Mouse (Mus musculus) testis, adult 10 weeks (tissue): ENCODE results near the gene Lcn2. TPM values are rescaled to one million over a fixed set of nuclear protein-coding genes. Genes with fewer than 3 reads are reported as not detected.

Experiments
- polyA plus RNA-seq: library from polyadenylated mRNA; stranded (reverse); fragments of 350-450 nt; fragmentation: Illumina TruSeq; extraction: RNeasy Lipid Tissue Mini Kit (QIAGEN cat#74804); gene quantifications from one replicate; pipeline ENCODE4 v1.2.3, GENCODE M21; 2014; ENCODE audit warnings: low read depth, low replicate concordance

Lcn2 gene
- polyA plus RNA-seq = 142 TPM

DNA sequence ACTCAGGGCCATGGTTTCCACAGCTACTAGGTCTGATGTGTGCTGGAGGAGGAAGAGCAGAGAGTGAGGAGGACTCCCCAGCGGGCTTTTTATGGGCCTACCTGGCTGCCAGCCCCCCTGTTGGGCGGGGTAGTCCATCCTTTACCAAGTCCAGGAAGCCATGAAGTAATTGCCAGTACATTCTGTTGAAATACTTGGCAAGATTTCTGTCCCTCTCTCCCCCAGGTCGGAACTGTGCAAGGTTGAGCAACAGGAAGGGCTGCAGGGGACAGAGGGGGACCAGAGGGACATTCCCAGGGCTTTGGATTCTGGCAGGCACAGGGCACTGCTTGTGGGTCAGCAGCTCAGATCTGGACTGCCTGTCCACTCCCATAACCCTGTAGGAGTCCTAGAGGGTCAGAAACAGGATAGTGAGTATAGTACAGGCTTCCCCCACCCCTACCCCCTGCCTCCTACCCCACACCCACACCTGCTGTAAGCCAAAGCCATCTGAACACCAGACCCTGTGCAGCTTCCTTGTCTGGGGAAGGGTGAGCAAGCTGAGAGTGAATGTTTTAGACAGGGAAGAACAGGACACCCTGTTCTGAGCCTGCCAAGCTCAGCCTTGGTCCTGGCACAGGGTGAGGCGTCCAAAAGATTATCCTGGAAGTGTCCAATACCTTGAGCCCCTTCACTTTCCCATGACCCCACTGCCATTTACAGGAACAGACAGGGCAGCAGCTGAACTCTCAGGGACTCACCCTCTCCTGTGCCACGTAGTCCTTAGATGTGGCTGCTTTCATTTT, at the start of gene Lcn2:
Lcn2 (minus strand) TSS at position 547 of the 785 bp plus-strand sequence.

DNA sequence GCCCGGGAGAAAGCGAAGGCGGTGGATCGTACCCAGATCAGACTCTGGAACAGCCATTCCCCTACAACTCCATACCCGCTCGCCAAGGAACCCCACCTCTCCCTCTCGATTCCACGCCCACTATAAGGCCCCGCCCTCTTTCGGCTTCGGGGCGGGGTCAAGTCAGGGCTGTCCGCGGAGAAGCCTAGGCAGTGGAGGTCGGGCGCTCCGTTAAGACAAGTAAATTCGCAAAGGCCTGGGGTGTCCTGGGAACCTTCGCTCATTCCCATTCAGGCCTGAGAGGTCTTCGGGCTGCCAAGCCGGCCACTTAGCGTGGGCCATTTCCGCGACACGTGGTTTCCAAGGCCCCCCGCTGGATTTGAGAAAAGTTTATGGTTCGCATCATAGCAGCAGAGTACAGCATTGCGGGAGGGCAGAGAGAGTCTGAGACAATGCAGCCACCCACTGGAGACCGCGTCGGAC, 7.5 kb upstream of the Lcn2 start, which contains the start of gene Ptges2:
Ptges2 (plus strand) TSS at position 413 of the 462 bp plus-strand sequence.

DNA sequence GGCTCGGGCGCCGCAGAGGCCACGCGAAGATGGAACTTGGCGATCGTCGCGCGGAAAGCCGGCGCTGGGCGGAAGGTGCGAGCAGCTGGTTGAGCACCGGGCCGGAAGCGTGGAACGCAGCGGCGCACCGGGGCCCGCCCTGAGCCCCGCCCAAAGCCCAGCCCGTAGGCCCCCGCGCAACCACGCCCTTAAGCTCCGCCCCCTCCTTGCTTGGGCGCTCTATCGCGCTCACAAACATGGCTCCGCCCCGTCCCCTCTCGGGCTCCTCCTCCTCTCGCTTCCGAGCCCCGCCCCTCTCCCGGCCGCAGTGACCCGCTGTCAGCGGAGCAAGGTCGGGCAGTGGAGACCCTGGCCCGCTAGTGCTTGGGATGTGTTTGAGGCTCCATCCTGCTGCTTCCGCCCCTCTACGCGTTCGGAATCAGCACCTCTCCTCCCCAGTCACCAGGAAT, 6.3 kb downstream of the Lcn2 start, which contains the start of gene 1110008P14Rik:
1110008P14Rik (minus strand) TSS at position 164 of the 449 bp plus-strand sequence.

DNA sequence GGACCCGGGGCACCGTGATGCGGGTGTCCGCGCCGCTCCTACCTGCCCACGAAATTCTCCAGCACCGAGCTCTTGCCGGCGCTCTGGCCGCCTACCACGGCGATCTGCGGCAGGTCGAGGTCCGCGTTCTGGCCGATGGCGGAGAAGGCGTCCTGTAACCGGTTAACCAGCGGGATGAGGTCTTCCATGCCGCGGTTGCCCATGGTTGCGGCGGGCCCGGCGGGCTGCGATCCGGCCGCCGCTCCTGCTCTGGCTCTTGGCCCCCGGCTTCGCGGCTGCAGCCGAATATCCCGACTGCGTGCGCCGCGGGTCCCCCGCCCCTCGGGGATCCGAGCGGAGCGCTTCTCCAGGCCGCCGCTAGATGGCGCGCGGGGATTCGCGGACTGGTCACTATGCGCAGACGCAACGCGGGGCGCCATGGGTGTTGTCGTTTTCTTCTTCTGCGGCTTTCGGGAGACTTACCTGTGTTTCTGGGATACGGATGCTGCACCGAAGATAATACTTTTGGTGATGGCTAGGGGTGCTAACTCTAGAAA, 35.0 kb downstream of the Lcn2 start, which contains the start of gene Dnm1:
Dnm1 (minus strand) TSS at position 332 of the 536 bp plus-strand sequence.

DNA sequence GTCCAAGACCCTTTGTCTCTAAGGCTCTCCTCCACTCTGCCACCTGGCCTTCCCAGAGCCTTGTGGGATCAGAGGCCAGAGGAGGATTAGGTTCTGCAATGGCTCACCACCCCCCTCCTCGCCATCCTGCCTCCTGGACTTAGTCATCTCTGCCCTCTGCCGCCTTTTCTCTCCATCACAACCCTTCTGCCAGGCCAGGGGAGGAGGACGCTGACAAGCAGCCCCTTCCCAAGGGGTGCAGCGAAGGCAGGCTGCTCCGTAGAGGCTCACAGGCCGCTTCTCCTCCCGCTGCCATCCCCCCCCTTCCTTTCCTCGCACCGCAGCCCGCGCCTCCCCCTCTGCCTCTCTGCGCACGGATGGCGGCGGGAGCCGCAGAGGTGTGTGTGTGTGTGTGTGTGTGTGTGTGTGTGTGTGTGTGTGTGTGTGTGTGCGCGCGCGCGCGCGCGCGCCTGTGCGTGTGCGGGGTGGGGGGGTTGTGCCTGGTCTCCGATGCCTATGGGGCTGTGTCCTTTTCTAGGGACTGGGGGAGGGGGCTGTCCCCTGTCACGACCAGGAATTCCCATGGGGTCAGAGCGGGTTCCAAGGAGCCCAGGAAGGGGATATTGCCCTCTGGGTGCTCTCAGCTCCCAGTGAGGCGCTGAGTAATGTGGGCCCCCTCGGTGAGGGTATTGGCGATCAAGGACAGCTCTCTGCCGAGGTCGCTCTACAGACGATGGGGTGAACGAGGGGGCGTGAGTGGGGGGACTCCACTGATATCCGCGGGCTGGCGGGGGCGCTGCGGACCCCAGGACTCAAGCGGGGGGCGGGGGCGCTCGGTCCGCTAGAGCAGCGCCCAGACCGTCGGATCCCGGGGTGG, 35.7 kb downstream of the Lcn2 start, which contains the start of gene Ciz1:
Ciz1 (plus strand) TSS at position 177 of the 856 bp plus-strand sequence.

Other genes with a start within 250 kb of the Lcn2 start
- 2.2 TPM for gene Prrc2b, start 237.2 kb downstream of the Lcn2 start, polyA plus RNA-seq
- 61.5 TPM for gene Pomt1, start 151.7 kb downstream of the Lcn2 start, polyA plus RNA-seq
- 2.6 TPM for gene Uck1, start 128.1 kb downstream of the Lcn2 start, polyA plus RNA-seq
- 19.5 TPM for gene Golga2, start 100.9 kb downstream of the Lcn2 start, polyA plus RNA-seq
- 488 TPM for gene Swi5, start 100.2 kb downstream of the Lcn2 start, polyA plus RNA-seq
- gene Ciz1, start 35.9 kb downstream of the Lcn2 start, polyA plus RNA-seq = 10.9 TPM
- gene Dnm1, start 34.9 kb downstream of the Lcn2 start, polyA plus RNA-seq = 1.6 TPM
- 1.8 TPM for gene 1110008P14Rik, start 6.3 kb downstream of the Lcn2 start, polyA plus RNA-seq
- 0.81 TPM for gene Ptges2, start 7.6 kb upstream of the Lcn2 start, polyA plus RNA-seq
- 8.7 TPM for gene Naif1, start 62.2 kb upstream of the Lcn2 start, polyA plus RNA-seq
- gene Slc25a25, start 63.2 kb upstream of the Lcn2 start, polyA plus RNA-seq = 7.1 TPM
- gene Fam102a, start 147.1 kb upstream of the Lcn2 start, polyA plus RNA-seq = 6.6 TPM
- gene Dpm2, start 182.6 kb upstream of the Lcn2 start, polyA plus RNA-seq = 4.2 TPM
- 0.97 TPM for gene Pip5kl1, start 186.5 kb upstream of the Lcn2 start, polyA plus RNA-seq
- gene 9430097D07Rik, start 187.4 kb upstream of the Lcn2 start, polyA plus RNA-seq = 1.1 TPM
- 0.25 TPM for gene St6galnac4, start 198.8 kb upstream of the Lcn2 start, polyA plus RNA-seq
- 2.9 TPM for gene St6galnac6, start 211.5 kb upstream of the Lcn2 start, polyA plus RNA-seq
- 16.6 TPM for gene Ak1, start 233.5 kb upstream of the Lcn2 start, polyA plus RNA-seq